Mouse (Mus musculus) ovary, adult 18-20 months (tissue): ENCODE results near the gene Zkscan6.
A peak's percentile ranks its signal among the peaks of the same experiment; 100 is the strongest.

Experiments used
- DNase-seq: peaks from one replicate; pipeline ENCODE4 v3.0.0; 2022; ENCODE audit warnings: low spot score, mixed read lengths

The Zkscan6 gene

DNA sequence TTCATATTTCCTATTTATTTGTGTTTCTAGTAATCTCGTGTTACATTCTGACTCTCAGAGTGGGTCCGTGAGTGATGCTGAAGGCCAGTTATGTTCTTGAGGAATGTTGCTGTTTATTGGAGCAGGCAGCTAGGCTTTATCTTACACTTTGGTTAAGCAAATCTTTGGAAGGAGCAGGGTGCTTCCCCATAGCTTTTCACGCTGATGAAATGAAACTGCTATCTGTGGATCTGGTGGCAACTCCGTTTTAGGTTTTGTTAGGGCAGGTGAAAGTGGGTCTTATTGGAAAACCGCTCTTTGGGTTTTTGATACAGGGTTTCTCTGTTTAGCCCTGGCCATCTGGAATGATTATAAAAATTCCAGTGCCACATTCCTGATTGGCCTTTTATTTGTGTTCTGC is 5.1 kb downstream of the Zkscan6 start:
- no peak for DNase-seq

DNA sequence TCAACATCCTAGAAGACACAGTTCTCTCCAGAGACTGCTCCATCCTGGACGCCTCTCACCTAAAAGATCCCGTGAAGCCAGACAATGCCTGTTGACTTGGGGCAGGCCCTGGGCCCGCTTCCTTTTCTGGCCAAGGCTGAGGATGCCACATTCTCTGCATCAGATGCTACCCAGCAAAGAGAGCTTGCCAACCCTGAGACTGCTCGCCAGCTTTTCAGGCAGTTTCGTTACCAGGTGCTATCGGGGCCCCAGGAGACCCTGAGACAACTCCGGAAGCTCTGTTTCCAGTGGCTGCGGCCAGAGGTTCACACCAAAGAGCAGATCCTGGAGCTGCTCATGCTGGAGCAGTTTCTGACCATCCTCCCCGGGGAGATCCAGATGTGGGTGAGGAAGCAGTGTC is 7.4 kb downstream of the Zkscan6 start:
- no peak for DNase-seq

DNA sequence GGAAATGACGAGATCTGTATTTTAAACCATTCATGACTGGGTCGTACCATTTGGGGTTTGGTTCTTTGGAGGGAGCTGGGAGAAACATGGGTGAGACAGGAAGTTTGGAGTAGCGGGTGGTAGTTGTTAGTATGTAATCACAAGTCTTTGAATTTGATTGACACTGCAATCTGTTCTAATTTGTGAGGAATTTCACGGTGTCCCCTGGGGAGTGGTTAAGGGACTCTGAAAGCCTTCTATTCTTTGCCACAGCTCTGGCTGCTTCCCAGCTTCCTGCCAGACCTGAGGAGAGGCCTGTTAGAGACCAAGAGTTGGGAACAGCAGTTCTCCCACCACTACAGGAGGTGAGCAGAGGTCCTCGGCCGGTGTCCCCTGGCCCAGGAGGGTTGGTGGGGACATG is 9.3 kb downstream of the Zkscan6 start:
- DNase-seq, result no peak

DNA sequence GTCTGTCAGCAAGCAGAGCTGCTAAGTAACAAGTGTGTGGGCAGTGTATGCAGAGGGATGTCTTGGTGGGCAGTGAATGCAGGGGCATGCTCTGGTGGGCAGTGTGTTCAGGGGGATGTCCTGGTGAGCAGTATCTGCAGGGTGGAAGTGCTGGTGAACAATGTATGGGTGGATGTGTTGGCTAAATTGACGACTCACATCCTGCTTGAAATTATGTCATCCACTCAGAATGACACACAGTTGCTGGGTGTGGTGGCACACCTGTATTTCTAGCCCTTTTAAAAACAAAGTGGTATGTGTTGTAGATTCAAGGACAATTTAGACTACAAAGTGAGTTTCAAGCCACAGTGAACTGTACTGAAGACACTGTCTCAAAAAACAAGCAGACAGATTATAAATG is 11.2 kb downstream of the Zkscan6 start:
- DNase-seq, result no peak

DNA sequence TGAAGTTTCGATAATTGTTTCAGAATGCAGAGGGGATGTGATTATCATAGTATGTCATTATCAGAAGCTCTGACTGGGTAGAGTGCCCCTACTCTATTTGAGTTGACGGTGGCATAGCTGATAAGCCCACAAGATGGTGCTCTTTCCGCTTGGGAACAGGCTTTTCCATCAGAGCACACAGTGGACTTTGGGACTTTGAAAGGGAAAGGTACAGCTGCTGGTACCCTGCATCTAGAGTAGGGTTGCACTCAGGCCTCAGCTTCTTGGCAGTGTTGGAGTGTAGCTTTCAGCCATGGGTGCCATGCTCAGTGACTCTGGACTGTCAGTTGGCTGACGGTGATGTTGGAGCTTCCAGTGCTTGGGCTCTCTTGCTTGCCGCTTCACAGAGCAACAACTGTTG is 13.3 kb downstream of the Zkscan6 start:
- no peak for DNase-seq

DNA sequence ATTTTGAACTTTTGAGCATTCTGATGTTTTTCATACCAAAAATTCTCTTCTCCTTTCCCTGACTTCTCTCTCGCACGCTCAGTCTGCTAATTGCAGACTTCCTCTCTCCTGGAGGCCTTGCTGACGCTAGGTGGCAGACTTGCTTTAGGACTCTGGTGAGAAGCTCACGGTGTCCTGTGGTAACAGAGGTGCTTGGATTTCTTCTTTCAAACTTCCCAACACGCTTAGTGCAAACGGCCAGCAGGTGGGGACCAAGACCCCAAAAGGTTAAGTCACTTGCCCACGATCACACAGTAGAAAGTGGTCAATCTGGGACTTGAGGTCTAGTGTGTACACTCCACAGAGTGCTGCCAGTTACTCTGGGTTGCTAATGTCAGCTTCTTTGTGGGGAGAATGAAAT is 13.9 kb downstream of the Zkscan6 start:
- DNase-seq, result peak; percentile 41

DNA sequence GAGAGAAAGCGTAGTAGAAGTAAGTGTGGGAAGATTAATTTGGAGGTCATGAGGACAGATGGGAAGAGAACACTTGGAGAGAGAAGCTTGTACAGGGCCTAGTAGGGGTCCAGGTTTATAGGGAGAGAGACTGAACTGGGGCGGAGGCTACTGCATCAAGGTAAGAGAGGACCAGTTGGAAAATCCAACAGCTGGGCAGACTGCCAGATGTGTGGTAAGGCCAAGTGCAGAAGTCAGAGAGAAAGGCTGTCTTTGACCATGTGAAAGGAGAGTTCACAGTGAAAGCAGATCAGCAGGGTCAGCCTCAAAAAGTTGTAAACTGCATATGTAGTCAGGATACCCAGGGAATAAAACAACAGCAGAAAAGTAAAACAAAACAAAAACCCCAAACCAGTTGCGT is 17.6 kb downstream of the Zkscan6 start:
- no peak for DNase-seq

DNA sequence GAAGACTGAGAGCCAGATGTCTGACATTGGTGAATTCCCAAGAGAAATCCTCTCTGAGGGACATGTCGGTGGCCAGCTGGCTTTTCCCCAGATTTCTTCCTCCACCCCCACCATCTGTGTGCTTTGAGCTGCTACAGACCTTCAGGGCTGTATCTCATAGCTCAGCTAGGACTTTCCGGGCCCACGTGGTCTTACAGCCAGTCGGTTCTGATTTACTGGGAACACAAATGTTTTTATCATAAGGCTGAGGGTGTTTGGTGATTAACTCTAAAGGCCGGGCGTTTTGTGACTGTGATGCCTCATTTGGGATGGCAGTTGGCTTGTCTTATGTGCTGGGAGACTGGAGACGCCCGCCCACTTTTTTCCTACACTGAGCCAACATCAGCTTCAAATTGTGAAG is 32.0 kb downstream of the Zkscan6 start:
- peak; percentile 6 for DNase-seq

DNA sequence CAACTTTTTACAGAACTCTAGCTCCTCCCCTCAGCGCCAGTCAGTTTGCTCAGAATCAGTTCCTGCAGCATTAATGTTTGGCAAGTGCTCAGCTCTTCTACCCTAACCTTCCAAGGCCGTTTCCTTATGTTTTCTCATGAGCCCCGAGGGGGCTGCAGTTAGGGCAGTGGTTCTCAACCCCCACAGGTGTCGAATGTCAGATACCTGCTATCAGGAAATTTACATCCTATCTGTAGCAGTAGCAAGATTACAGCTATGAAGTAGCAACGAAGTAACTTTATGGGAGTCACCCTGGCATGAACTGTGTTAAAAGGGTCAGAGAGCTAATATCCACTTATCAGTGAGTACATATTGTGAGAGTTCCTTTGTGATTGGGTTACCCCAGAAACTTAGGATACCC is 39.5 kb downstream of the Zkscan6 start:
- DNase-seq, result no peak

DNA sequence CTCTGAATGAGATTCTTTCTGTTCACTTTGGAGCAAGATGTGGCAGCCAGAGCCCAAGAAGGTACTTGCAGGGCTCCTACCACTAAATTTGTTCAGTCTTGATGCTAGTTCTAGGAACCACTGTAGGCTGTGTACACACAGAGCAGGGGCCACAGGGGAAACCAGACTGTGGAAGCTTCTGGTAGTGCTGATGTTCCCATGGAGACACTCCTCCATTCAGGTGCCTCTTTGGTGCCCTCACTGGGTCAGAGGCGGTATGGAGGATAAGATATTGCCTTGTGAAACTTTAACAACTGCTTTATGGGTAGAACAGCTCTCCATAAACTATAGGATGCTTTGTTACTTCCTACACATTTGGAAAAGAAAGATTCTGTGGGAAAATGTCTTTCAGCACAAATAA is 45.1 kb downstream of the Zkscan6 start:
- DNase-seq, result no peak

DNA sequence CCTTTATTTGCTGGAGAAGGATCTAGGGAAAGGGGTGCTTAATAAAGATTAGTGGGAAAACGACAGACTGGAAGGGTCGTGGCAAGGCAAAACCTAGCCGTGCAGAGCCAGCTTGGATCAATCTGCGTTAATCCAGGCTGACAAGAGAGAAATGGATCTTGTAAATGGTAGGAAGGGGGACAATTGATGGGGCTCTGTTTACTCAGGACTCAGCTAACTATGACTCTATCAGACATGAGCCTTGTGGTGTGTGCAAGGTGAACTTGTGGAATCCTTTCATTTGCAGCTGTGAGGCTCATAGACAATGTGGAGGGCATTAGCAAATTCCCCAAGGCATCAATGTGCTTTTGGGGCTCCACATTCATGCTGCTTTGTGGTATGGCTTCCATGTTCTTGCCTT is 54.5 kb downstream of the Zkscan6 start:
- DNase-seq, result no peak

DNA sequence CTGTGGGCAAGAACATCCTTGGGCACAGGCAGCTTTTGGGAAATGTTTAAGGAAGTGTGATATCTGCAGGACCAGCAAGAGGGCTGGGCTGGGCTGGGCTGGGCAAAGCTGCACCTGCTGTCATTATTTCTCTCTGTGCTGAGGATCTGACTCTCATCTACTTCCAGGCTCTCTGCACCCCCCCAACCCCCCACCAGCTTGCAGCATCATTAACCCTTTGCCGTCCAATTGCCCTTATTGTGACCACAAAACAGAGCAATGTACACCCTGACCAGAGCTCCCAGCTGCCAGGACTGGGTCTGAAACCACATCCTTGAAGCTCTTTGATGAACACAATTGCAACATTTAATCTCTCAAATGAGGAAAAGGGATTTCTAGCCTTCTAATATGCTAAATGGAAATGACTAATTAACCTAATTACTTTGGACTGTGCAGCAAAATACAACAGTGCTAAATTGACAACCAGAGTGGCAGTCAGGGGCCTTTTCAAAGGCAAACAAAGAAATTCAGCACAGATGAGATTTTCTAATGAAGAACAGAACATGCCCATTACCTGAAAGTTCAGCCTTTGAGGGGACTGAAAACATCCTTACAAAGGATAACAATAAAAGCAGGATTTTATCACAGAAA is 70.3 kb downstream of the Zkscan6 start:
- DNase-seq, result no peak
